Mouse (Mus musculus): Measurements from ENCODE around the gene Tcerg1l. TPM values are rescaled to one million over a fixed set of nuclear protein-coding genes. Genes with fewer than 3 reads are reported as not detected.

Tcerg1l gene
- polyA plus RNA-seq, 1 experiment from 2014 or later = 0.10 TPM

- 65% methylated on average over 1 of the region's 1 CpGs for WGBS
- Histone ChIP-seq H3K9ac (no peak overlapping the region), H3K9me3 (replicated peaks) (no peaks in the 10 kb centered on the region), H3K4me2 (no peak overlapping the region), H3K27me3 (no peaks in the 10 kb centered on the region), H3K4me1 (replicated peaks) (no peaks in the 10 kb centered on the region), H3K36me3 (no peaks in the 10 kb centered on the region), H3K4me3 (no peak overlapping the region), H3K27ac (no peak overlapping the region)
- ATAC-seq (replicated peaks; ENCODE audit: insufficient number of reproducible peaks, insufficient read depth, low FRiP score, low read depth) = no peak
These were observed 122.3 kb downstream of the Tcerg1l start for GRCm38 (mm10) chr7:138275263-138275662.

GRCm38 (mm10) chr7:138271328-138271727, 126.2 kb downstream of the Tcerg1l start:
- Histone ChIP-seq H3K36me3 (no peaks in the 10 kb centered on the region), H3K27me3 (no peaks in the 10 kb centered on the region), H3K9me3 (replicated peaks) (no peaks in the 10 kb centered on the region), H3K4me1 (replicated peaks) (no peaks in the 10 kb centered on the region), H3K4me3 (no peak overlapping the region), H3K4me2 (no peak overlapping the region), H3K9ac (no peak overlapping the region), H3K27ac (no peak overlapping the region)
- WGBS = 80% methylated on average over 7 of the region's 7 CpGs
- ATAC-seq (replicated peaks; ENCODE audit: insufficient number of reproducible peaks, insufficient read depth, low FRiP score, low read depth) = no peak

- H3K4me2 ChIP-seq = no peak overlapping the region
- no peak overlapping the region for H3K4me3 ChIP-seq
- 85% methylated on average over 8 of the region's 8 CpGs for WGBS
- H3K9ac ChIP-seq = no peak overlapping the region
- no peak for ATAC-seq (replicated peaks; ENCODE audit: insufficient number of reproducible peaks, insufficient read depth, low FRiP score, low read depth)
- H3K27ac ChIP-seq = no peak overlapping the region
- no peaks in the 10 kb centered on the region for H3K36me3 ChIP-seq
- no peaks in the 10 kb centered on the region for H3K4me1 ChIP-seq (replicated peaks)
- H3K9me3 ChIP-seq (replicated peaks) = no peaks in the 10 kb centered on the region
- no peaks in the 10 kb centered on the region for H3K27me3 ChIP-seq
These were observed 128.1 kb downstream of the Tcerg1l start for GRCm38 (mm10) chr7:138269386-138269785.

- Histone ChIP-seq H3K4me2 (no peak overlapping the region), H3K27ac (no peak overlapping the region), H3K9me3 (replicated peaks) (no peaks in the 10 kb centered on the region), H3K4me1 (replicated peaks) (no peaks in the 10 kb centered on the region), H3K9ac (no peak overlapping the region), H3K27me3 (no peaks in the 10 kb centered on the region), H3K4me3 (no peak overlapping the region), H3K36me3 (no peaks in the 10 kb centered on the region)
- ATAC-seq (replicated peaks; ENCODE audit: insufficient number of reproducible peaks, insufficient read depth, low FRiP score, low read depth) = no peak
- 61% methylated on average over 5 of the region's 5 CpGs for WGBS
These were observed 129.4 kb downstream of the Tcerg1l start for GRCm38 (mm10) chr7:138267976-138268646.

GRCm38 (mm10) chr7:138248612-138249011, 148.9 kb downstream of the Tcerg1l start:
- Histone ChIP-seq H3K4me3 (no peak overlapping the region), H3K9me3 (replicated peaks) (no peaks in the 10 kb centered on the region), H3K4me1 (replicated peaks) (no peaks in the 10 kb centered on the region), H3K27me3 (no peaks in the 10 kb centered on the region), H3K27ac (no peak overlapping the region), H3K9ac (no peak overlapping the region), H3K36me3 (no peaks in the 10 kb centered on the region), H3K4me2 (no peak overlapping the region)
- WGBS = 78% methylated on average over 5 of the region's 5 CpGs
- ATAC-seq (replicated peaks; ENCODE audit: insufficient number of reproducible peaks, insufficient read depth, low FRiP score, low read depth) = no peak

- Histone ChIP-seq H3K27ac (no peak overlapping the region), H3K27me3 (no peaks in the 10 kb centered on the region), H3K4me1 (replicated peaks) (no peaks in the 10 kb centered on the region), H3K9me3 (replicated peaks) (no peaks in the 10 kb centered on the region), H3K9ac (no peak overlapping the region), H3K4me2 (no peak overlapping the region), H3K4me3 (no peak overlapping the region), H3K36me3 (no peaks in the 10 kb centered on the region)
- ATAC-seq (replicated peaks; ENCODE audit: insufficient number of reproducible peaks, insufficient read depth, low FRiP score, low read depth) = no peak
- 64% methylated on average over 3 of the region's 3 CpGs for WGBS
These were observed 149.4 kb downstream of the Tcerg1l start for GRCm38 (mm10) chr7:138248176-138248575.

GRCm38 (mm10) chr7:138246684-138247083, 150.8 kb downstream of the Tcerg1l start:
- H3K9me3 ChIP-seq (replicated peaks) = no peaks in the 10 kb centered on the region
- no peaks in the 10 kb centered on the region for H3K36me3 ChIP-seq
- H3K4me2 ChIP-seq = no peak overlapping the region
- ATAC-seq (replicated peaks; ENCODE audit: insufficient number of reproducible peaks, insufficient read depth, low FRiP score, low read depth) = no peak
- H3K4me3 ChIP-seq = no peak overlapping the region
- H3K9ac ChIP-seq = no peak overlapping the region
- no peaks in the 10 kb centered on the region for H3K27me3 ChIP-seq
- 31% methylated on average over 2 of the region's 2 CpGs for WGBS
- no peaks in the 10 kb centered on the region for H3K4me1 ChIP-seq (replicated peaks)
- H3K27ac ChIP-seq = no peak overlapping the region

GRCm38 (mm10) chr7:138242229-138242628, 155.3 kb downstream of the Tcerg1l start:
- no peak overlapping the region for H3K9ac ChIP-seq
- ATAC-seq (replicated peaks; ENCODE audit: insufficient number of reproducible peaks, insufficient read depth, low FRiP score, low read depth) = no peak
- no peaks in the 10 kb centered on the region for H3K9me3 ChIP-seq (replicated peaks)
- no peak overlapping the region for H3K27ac ChIP-seq
- H3K4me3 ChIP-seq = no peak overlapping the region
- no peaks in the 10 kb centered on the region for H3K27me3 ChIP-seq
- no peaks in the 10 kb centered on the region for H3K36me3 ChIP-seq
- 73% methylated on average over 5 of the region's 5 CpGs for WGBS
- H3K4me2 ChIP-seq = no peak overlapping the region
- H3K4me1 ChIP-seq (replicated peaks) = no peaks in the 10 kb centered on the region

- H3K4me1 ChIP-seq (replicated peaks) = no peaks in the 10 kb centered on the region
- no peak for ATAC-seq (replicated peaks; ENCODE audit: insufficient number of reproducible peaks, insufficient read depth, low FRiP score, low read depth)
- no peaks in the 10 kb centered on the region for H3K9me3 ChIP-seq (replicated peaks)
- H3K36me3 ChIP-seq = no peaks in the 10 kb centered on the region
- H3K4me2 ChIP-seq = no peak overlapping the region
- H3K27ac ChIP-seq = no peak overlapping the region
- H3K9ac ChIP-seq = no peak overlapping the region
- H3K27me3 ChIP-seq = no peaks in the 10 kb centered on the region
- no peak overlapping the region for H3K4me3 ChIP-seq
- 33% methylated on average over 5 of the region's 5 CpGs for WGBS
These were observed 159.8 kb downstream of the Tcerg1l start for GRCm38 (mm10) chr7:138237708-138238225.

GRCm38 (mm10) chr7:138224252-138224651, 173.3 kb downstream of the Tcerg1l start:
- 63% methylated on average over 3 of the region's 3 CpGs for WGBS
- no peak overlapping the region for H3K9ac ChIP-seq
- H3K4me3 ChIP-seq = no peak overlapping the region
- no peaks in the 10 kb centered on the region for H3K4me1 ChIP-seq (replicated peaks)
- H3K36me3 ChIP-seq = no peaks in the 10 kb centered on the region
- H3K9me3 ChIP-seq (replicated peaks) = no peaks in the 10 kb centered on the region
- no peak for ATAC-seq (replicated peaks; ENCODE audit: insufficient number of reproducible peaks, insufficient read depth, low FRiP score, low read depth)
- H3K27ac ChIP-seq = no peak overlapping the region
- H3K4me2 ChIP-seq = no peak overlapping the region
- no peaks in the 10 kb centered on the region for H3K27me3 ChIP-seq

GRCm38 (mm10) chr7:138222951-138223350, 174.6 kb downstream of the Tcerg1l start:
- WGBS = 62% methylated on average over 4 of the region's 4 CpGs
- H3K9me3 ChIP-seq (replicated peaks) = no peaks in the 10 kb centered on the region
- H3K4me3 ChIP-seq = no peak overlapping the region
- no peak overlapping the region for H3K9ac ChIP-seq
- no peaks in the 10 kb centered on the region for H3K36me3 ChIP-seq
- no peak for ATAC-seq (replicated peaks; ENCODE audit: insufficient number of reproducible peaks, insufficient read depth, low FRiP score, low read depth)
- H3K4me1 ChIP-seq (replicated peaks) = no peaks in the 10 kb centered on the region
- H3K4me2 ChIP-seq = no peak overlapping the region
- no peaks in the 10 kb centered on the region for H3K27me3 ChIP-seq
- H3K27ac ChIP-seq = no peak overlapping the region

- Histone ChIP-seq H3K4me2 (no peak overlapping the region), H3K9me3 (replicated peaks) (no peaks in the 10 kb centered on the region), H3K9ac (no peak overlapping the region), H3K4me1 (replicated peaks) (0 out of 2 replicates have a peak, but pooled peaks cover 7% of the 10 kb centered on the region), H3K36me3 (no peaks in the 10 kb centered on the region), H3K4me3 (no peak overlapping the region), H3K27ac (no peak overlapping the region), H3K27me3 (no peaks in the 10 kb centered on the region)
- no peak for ATAC-seq (replicated peaks; ENCODE audit: insufficient number of reproducible peaks, insufficient read depth, low FRiP score, low read depth)
- 58% methylated on average over 6 of the region's 6 CpGs for WGBS
These were observed 179.9 kb downstream of the Tcerg1l start for GRCm38 (mm10) chr7:138217556-138218098.

Measured in heart, embryonic 15.5 days (tissue).